Mouse (Mus musculus): Measurements from ENCODE around the gene Zfp108. TPM values are rescaled to one million over a fixed set of nuclear protein-coding genes. Genes with fewer than 3 reads are reported as not detected.

The Zfp108 gene
- polyA plus RNA-seq, 1 experiment from 2014 or later = 1.3 TPM

DNA sequence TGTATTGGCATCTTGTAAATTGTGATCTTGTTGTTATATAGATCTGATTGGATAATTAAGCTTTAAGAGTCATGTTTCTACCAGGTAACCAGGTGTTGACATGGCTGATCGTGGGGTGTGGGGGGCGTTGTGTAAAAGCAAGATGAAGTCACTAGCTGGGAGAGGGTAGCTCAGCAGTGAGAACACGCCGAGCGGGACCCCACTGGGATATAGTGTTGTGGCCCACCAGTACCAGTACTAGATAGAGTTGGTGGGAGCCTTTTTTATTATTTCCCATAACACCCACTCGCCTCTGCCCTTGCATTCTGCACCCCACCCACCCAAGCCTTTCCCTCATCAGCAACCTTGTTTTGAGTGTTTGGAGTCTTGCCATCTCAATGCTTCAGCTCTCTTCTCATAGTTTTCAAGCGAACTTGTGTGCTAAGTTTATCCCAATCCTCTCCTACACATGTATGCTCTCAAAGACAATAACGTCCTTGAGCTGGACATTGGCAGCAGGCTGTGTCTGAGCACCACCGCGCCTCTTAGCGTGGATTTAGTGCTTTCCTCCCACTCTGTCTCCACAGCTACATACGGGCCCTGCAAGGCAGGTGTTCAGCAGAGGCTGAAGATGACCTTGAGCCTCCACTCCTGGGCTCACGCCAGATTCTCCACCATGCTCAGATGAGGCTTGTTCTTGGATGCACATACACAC, 4.9 kb downstream of the Zfp108 start:
- H3K27me3 ChIP-seq (replicated peaks; ENCODE audit: control insufficient read depth, insufficient read depth, low read length) = no peaks in the 10 kb centered on the region
- H3K36me3 ChIP-seq (ENCODE audit: control insufficient read depth, insufficient read depth, low read length) = no peaks in the 10 kb centered on the region
- no peak for DNase-seq (ENCODE audit: low spot score)
- 89% methylated on average over 13 of the region's 13 CpGs for WGBS
- no peaks in the 10 kb centered on the region for H3K4me1 ChIP-seq (replicated peaks; ENCODE audit: control insufficient read depth, insufficient read depth, low read length)
- H3K27ac ChIP-seq (ENCODE audit: low read depth, low read length) = no peak overlapping the region
- H3K9ac ChIP-seq (ENCODE audit: low read depth, low read length) = no peak overlapping the region
- H3K4me2 ChIP-seq = no peak overlapping the region
- H3K9me3 ChIP-seq (ENCODE audit: control insufficient read depth, low read length) = no peaks in the 10 kb centered on the region
- H3K4me3 ChIP-seq (ENCODE audit: low read depth, low read length) = no peak overlapping the region
- no peak for ATAC-seq (replicated peaks; ENCODE audit: low FRiP score)

DNA sequence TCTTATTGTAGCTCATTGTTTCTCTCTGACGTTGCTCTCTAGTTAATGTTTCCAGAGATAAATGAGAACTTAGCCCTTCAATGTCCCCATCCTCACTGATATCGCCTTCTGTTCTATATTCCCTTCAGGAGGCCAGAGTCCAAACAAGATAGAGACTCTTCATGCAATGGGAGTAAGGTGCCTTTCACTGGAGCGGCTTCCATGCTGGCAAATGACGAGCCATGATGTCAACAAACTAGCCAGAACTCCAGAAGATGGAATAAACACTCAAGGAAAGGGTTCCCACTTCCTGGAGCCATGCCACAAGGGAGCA, 5.4 kb downstream of the Zfp108 start:
- no peaks in the 10 kb centered on the region for H3K4me1 ChIP-seq (replicated peaks; ENCODE audit: control insufficient read depth, insufficient read depth, low read length)
- H3K9ac ChIP-seq (ENCODE audit: low read depth, low read length) = no peak overlapping the region
- no peaks in the 10 kb centered on the region for H3K27me3 ChIP-seq (replicated peaks; ENCODE audit: control insufficient read depth, insufficient read depth, low read length)
- H3K4me3 ChIP-seq (ENCODE audit: low read depth, low read length) = no peak overlapping the region
- H3K4me2 ChIP-seq = no peak overlapping the region
- DNase-seq (ENCODE audit: low spot score) (no peak), ATAC-seq (replicated peaks; ENCODE audit: low FRiP score) (no peak)
- H3K36me3 ChIP-seq (ENCODE audit: control insufficient read depth, insufficient read depth, low read length) = no peaks in the 10 kb centered on the region
- no peak overlapping the region for H3K27ac ChIP-seq (ENCODE audit: low read depth, low read length)
- 79% methylated on average over 4 of the region's 4 CpGs for WGBS
- no peaks in the 10 kb centered on the region for H3K9me3 ChIP-seq (ENCODE audit: control insufficient read depth, low read length)

DNA sequence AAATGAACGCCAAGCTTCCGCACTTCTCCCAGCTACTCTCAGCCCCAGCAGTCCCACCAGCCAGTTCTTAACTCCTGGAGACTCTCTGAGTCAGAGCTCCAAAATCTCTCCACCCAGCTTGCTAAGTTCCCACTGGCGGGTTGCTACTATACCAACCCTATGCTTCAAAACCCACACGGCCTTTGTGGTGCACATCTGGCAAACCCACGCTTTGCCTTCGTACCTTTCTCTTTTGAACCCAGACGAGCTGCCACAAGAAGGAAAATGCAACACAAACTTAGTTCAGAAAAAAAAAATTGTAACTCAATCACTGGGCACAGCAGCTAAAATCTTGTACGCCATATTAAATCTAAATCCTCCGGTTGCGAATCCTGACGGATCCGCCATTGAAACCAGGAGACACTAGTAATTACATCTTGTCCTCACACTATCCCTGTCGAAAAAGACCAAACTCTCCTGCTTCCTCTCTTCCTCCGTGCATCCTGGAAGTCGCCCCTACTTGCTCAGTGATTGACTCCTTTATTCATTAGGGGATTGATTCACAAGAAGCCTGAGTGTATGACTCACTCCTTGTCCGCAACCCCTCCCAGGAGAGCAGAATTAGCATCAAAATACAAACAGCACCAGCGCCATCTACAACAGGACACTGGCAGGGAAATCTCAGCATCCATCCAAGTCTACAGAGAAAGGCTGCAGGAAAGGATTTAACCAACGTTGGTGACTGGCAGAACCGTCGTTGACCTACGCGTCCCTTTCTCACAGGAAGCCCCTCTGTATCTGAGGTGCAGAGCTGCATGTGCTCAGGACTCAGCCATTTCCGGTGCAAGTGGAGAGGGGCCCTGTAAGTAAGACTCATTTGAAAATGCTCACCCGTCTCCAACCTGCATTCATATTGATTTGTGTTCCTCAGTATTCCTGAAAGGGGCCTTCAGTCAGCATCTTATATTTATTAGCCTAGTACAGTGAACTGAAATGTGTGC, 13.9 kb downstream of the Zfp108 start:
- no peaks in the 10 kb centered on the region for H3K4me1 ChIP-seq (replicated peaks; ENCODE audit: control insufficient read depth, insufficient read depth, low read length)
- H3K27me3 ChIP-seq (replicated peaks; ENCODE audit: control insufficient read depth, insufficient read depth, low read length) = no peaks in the 10 kb centered on the region
- 72% methylated on average over 24 of the region's 24 CpGs for WGBS
- DNase-seq (ENCODE audit: low spot score) (no peak), ATAC-seq (replicated peaks; ENCODE audit: low FRiP score) (no peak)
- H3K4me3 ChIP-seq (ENCODE audit: low read depth, low read length) = no peak overlapping the region
- H3K9ac ChIP-seq (ENCODE audit: low read depth, low read length) = no peak overlapping the region
- no peak overlapping the region for H3K27ac ChIP-seq (ENCODE audit: low read depth, low read length)
- H3K36me3 ChIP-seq (ENCODE audit: control insufficient read depth, insufficient read depth, low read length) = no peaks in the 10 kb centered on the region
- H3K9me3 ChIP-seq (ENCODE audit: control insufficient read depth, low read length) = no peaks in the 10 kb centered on the region
- H3K4me2 ChIP-seq = no peak overlapping the region

DNA sequence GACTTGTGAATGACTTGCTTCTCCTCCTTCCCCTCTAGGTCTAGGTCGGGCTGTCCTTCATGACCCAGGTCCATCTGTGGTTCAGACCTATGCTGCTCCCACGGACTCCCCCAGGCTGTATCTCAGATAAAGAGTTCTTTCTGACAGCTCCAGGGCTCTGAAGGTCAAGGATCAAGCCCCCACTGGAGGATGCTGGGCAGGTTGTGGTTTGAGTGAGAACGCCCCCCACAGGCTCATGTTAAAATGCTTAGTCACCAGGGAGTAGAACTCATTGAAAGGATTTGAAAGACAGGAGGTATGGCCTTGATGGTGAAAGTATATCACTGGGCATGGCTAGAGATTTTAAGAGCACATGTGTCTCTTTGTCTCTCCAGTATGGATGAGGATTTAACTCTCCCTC, 14.7 kb downstream of the Zfp108 start:
- H3K27me3 ChIP-seq (replicated peaks; ENCODE audit: control insufficient read depth, insufficient read depth, low read length) = no peaks in the 10 kb centered on the region
- H3K4me2 ChIP-seq = no peak overlapping the region
- no peak overlapping the region for H3K27ac ChIP-seq (ENCODE audit: low read depth, low read length)
- no peak overlapping the region for H3K9ac ChIP-seq (ENCODE audit: low read depth, low read length)
- no peaks in the 10 kb centered on the region for H3K4me1 ChIP-seq (replicated peaks; ENCODE audit: control insufficient read depth, insufficient read depth, low read length)
- no peak overlapping the region for H3K4me3 ChIP-seq (ENCODE audit: low read depth, low read length)
- ATAC-seq (replicated peaks; ENCODE audit: low FRiP score) (no peak), DNase-seq (ENCODE audit: low spot score) (no peak)
- 65% methylated on average over 3 of the region's 3 CpGs for WGBS
- H3K36me3 ChIP-seq (ENCODE audit: control insufficient read depth, insufficient read depth, low read length) = no peaks in the 10 kb centered on the region
- no peaks in the 10 kb centered on the region for H3K9me3 ChIP-seq (ENCODE audit: control insufficient read depth, low read length)

DNA sequence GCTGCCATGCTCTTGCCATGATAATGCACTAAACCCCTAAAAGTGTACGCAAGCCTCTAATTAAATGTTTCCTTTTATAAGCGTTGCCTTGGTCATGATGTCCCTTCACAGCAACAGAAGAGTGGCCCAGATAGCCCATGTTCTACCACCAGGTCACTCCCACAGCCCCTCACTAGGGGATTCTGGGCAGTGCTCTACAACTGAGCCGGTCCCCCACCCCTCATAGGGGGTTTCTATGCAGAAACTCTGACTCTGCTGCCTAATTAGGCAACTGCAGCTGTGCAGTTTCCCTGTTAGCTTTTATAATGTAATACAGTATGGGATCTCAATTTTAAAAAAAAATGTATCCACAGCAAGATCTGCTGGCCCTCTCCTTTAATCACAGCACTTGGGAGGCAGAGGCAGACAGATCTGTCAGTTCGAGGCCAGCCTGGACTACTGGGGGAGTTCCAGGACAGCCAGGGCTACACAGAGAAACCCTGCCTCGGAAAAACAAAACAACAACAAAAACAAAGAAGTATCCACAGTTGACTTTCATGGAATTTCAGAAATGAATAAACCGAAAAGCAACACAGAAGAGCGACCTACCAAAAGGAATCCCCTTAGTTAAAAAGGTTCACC, 15.2 kb downstream of the Zfp108 start:
- Histone ChIP-seq H3K36me3 (ENCODE audit: control insufficient read depth, insufficient read depth, low read length) (peaks cover 2% of the 10 kb centered on the region), H3K27ac (ENCODE audit: low read depth, low read length) (no peak overlapping the region), H3K4me1 (replicated peaks; ENCODE audit: control insufficient read depth, insufficient read depth, low read length) (no peaks in the 10 kb centered on the region), H3K9ac (ENCODE audit: low read depth, low read length) (peak overlapping the region; percentile 67), H3K9me3 (ENCODE audit: control insufficient read depth, low read length) (no peaks in the 10 kb centered on the region), H3K27me3 (replicated peaks; ENCODE audit: control insufficient read depth, insufficient read depth, low read length) (no peaks in the 10 kb centered on the region), H3K4me3 (ENCODE audit: low read depth, low read length) (peak overlapping the region; percentile 67), H3K4me2 (peak overlapping the region; percentile 77)
- WGBS = 36% methylated on average over 7 of the region's 7 CpGs
- peak; percentile 13; the same call in 1 of the 2 replicates for ATAC-seq (replicated peaks; ENCODE audit: low FRiP score)
- DNase-seq (ENCODE audit: low spot score) = no peak

DNA sequence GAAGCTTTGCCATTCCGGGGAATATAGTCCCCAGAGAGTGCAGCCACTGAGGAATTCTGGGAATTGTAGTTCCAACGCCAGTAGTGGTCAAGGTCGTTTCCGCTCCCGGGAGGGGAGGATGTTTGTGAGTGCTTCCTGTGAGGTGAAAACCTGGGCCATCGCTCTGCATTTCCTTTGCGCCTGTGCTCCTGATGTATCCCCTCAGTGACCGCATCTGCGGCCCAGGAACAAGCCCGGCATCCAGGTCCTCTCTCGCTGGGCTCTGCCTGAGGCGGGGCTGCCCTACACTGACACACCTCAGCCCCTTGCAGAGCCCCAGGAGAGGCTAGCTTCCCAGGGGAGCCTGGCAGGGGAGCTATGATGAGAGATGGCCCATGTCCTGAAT, 15.7 kb downstream of the Zfp108 start, which contains the start of gene Zfp93:
Gene Zfp93, plus strand, starts transcription at position 133 of the 385 bp plus-strand sequence.
- ATAC-seq (replicated peaks; ENCODE audit: low FRiP score) = peak; percentile 94
- WGBS = 2% methylated on average over 12 of the region's 12 CpGs

DNA sequence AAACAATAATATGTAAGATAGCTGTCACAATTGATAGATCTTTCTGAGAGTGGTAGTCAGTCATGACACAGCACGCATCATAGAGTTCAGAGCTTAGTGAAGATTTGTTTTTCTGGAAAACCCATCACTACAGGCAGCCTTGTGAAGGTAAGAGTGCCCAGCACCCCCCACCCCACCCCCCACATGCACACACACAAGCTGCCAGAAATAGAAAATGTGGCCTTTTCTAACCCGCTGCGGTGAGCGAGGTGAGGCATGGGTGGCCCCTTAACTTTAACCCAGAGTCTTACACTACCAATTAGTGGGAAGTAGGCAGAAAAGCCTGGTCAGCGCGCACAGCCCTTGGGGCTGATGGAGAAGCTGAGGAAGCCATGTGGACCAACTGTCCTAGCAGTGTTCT, 16.6 kb downstream of the Zfp108 start:
- no peak overlapping the region for H3K9ac ChIP-seq (ENCODE audit: low read depth, low read length)
- peaks cover 7% of the 10 kb centered on the region for H3K36me3 ChIP-seq (ENCODE audit: control insufficient read depth, insufficient read depth, low read length)
- no peaks in the 10 kb centered on the region for H3K9me3 ChIP-seq (ENCODE audit: control insufficient read depth, low read length)
- no peak overlapping the region for H3K4me3 ChIP-seq (ENCODE audit: low read depth, low read length)
- H3K4me2 ChIP-seq = no peak overlapping the region
- WGBS = 90% methylated on average over 6 of the region's 6 CpGs
- H3K4me1 ChIP-seq (replicated peaks; ENCODE audit: control insufficient read depth, insufficient read depth, low read length) = no peaks in the 10 kb centered on the region
- DNase-seq (ENCODE audit: low spot score) (no peak), ATAC-seq (replicated peaks; ENCODE audit: low FRiP score) (no peak)
- H3K27me3 ChIP-seq (replicated peaks; ENCODE audit: control insufficient read depth, insufficient read depth, low read length) = no peaks in the 10 kb centered on the region
- H3K27ac ChIP-seq (ENCODE audit: low read depth, low read length) = no peak overlapping the region

More for the DNA sequence above, 15.7 kb downstream of the Zfp108 start, which contains the start of gene Zfp93:
- H3K9me3 ChIP-seq (ENCODE audit: control insufficient read depth, low read length) = no peaks in the 10 kb centered on the region
- no peak within 1 kb of the TSS for H3K27ac ChIP-seq (ENCODE audit: low read depth, low read length)
- peaks cover 7% of the 10 kb centered on the region for H3K36me3 ChIP-seq (ENCODE audit: control insufficient read depth, insufficient read depth, low read length)
- peak within 1 kb of the TSS; percentile 77 for H3K4me2 ChIP-seq
- no peaks in the 10 kb centered on the region for H3K4me1 ChIP-seq (replicated peaks; ENCODE audit: control insufficient read depth, insufficient read depth, low read length)
- H3K4me3 ChIP-seq (ENCODE audit: low read depth, low read length) = peak within 1 kb of the TSS; percentile 67
- DNase-seq (ENCODE audit: low spot score) = peak; percentile 79
- no peaks in the 10 kb centered on the region for H3K27me3 ChIP-seq (replicated peaks; ENCODE audit: control insufficient read depth, insufficient read depth, low read length)
- H3K9ac ChIP-seq (ENCODE audit: low read depth, low read length) = peak within 1 kb of the TSS; percentile 67

DNA sequence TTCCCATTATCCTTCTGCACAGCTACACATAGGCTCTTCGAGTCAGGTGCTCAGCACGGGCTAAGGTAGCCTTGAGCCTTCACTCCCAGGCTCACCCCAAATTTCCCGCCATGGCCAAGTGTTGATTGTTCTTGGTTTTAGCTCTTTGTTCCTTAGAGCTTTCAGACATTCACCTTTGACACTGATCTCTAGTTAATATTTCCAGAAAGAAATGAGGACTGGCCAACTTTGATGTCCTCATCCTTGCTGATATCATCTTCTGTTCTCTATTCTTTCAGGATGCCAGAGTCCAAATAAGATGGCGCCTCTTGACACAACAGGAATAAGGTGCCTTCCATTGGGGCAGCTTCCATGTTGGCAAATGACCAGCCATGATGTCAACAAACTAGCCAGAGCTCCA, 19.9 kb downstream of the Zfp108 start:
- WGBS = 90% methylated on average over 4 of the region's 4 CpGs
- Histone ChIP-seq H3K27me3 (replicated peaks; ENCODE audit: control insufficient read depth, insufficient read depth, low read length) (no peaks in the 10 kb centered on the region), H3K27ac (ENCODE audit: low read depth, low read length) (no peak overlapping the region), H3K4me3 (ENCODE audit: low read depth, low read length) (no peak overlapping the region), H3K4me1 (replicated peaks; ENCODE audit: control insufficient read depth, insufficient read depth, low read length) (no peaks in the 10 kb centered on the region), H3K9me3 (ENCODE audit: control insufficient read depth, low read length) (no peaks in the 10 kb centered on the region), H3K36me3 (ENCODE audit: control insufficient read depth, insufficient read depth, low read length) (peaks cover 10% of the 10 kb centered on the region), H3K9ac (ENCODE audit: low read depth, low read length) (no peak overlapping the region), H3K4me2 (no peak overlapping the region)
- ATAC-seq (replicated peaks; ENCODE audit: low FRiP score) (no peak), DNase-seq (ENCODE audit: low spot score) (no peak)

Data from liver, embryonic 11.5 days (tissue).